Mouse (Mus musculus) small intestine, adult 2 months (tissue): ENCODE results near the gene Aspg. TPM values are rescaled to one million over a fixed set of nuclear protein-coding genes. Genes with fewer than 3 reads are reported as not detected.

Experiments used
- H3K27ac ChIP-seq: fragments of 200-500 bp; 2 replicates; pipeline ENCODE4 v1.5.1; 2012; ENCODE audit warnings: low read depth, low read length, control low read depth, inconsistent platforms; ENCODE audit not compliant: insufficient read depth
- H3K27me3 ChIP-seq: fragments of 200-500 bp; 2 replicates; pipeline ENCODE4 v1.6.1; 2012; ENCODE audit warnings: mild to moderate bottlenecking, moderate library complexity, low read length, inconsistent platforms; ENCODE audit not compliant: control insufficient read depth, insufficient read depth
- H3K36me3 ChIP-seq: fragments of 200-500 bp; 2 replicates; pipeline ENCODE4 v1.6.1; 2012; ENCODE audit warnings: mild to moderate bottlenecking, low read length, control low read depth, inconsistent platforms; ENCODE audit not compliant: control insufficient read depth, insufficient read depth
- H3K4me1 ChIP-seq: fragments of 200-500 bp; 2 replicates; pipeline ENCODE4 v1.6.1; 2012; ENCODE audit warnings: low read length, inconsistent platforms, mixed read lengths; ENCODE audit not compliant: control insufficient read depth, insufficient read depth, insufficient read length
- H3K4me3 ChIP-seq: fragments of 200-500 bp; 2 replicates; pipeline ENCODE4 v1.5.1; 2012; ENCODE audit warnings: low read depth, mild to moderate bottlenecking, control low read depth, inconsistent platforms, low read length, moderate library complexity
- CTCF ChIP-seq: fragments of 200-500 bp; IDR thresholded peaks from 2 replicates; pipeline ENCODE4 v1.5.1; 2012; ENCODE audit warnings: low read depth, mild to moderate bottlenecking, control low read depth, inconsistent platforms, low read length, moderate library complexity, mixed read lengths; ENCODE audit not compliant: insufficient replicate concordance, insufficient read length; ENCODE audit errors: extremely low read depth
- POLR2A ChIP-seq: fragments of 200-500 bp; IDR thresholded peaks from 2 replicates; pipeline ENCODE4 v1.6.1; 2012; ENCODE audit warnings: low read depth, mild to moderate bottlenecking, control low read depth, inconsistent platforms, low read length, moderate library complexity
- WGBS: fragments of 180-500 bp; shearing (Covaris S2); methylation state at CpG from one replicate; pipeline ENCODE4 v1.1.7; 2018; 5-methylcytosine and 5-hydroxymethylcytosine counted together
- polyA plus RNA-seq: library from polyadenylated mRNA; depleted of rRNA; stranded (reverse); fragments of >200 nt; gene quantifications from 2 replicates; pipeline ENCODE4 v1.2.3, GENCODE M21; 2012

Aspg gene
- polyA plus RNA-seq, 1 experiment: 14.5 TPM

- no peak for TF ChIP-seq CTCF
- no peak for TF ChIP-seq POLR2A
- H3K27ac ChIP-seq: no peak overlapping the region
- H3K27me3 ChIP-seq: peaks cover 25% of the 10 kb centered on the region
- no peaks in the 10 kb centered on the region for H3K36me3 ChIP-seq
- H3K4me1 ChIP-seq: peaks cover 2% of the 10 kb centered on the region; the same call in 1 of the 2 replicates
- H3K4me3 ChIP-seq: no peak overlapping the region
- 40% methylated on average over 7 of the region's 7 CpGs for WGBS
Measured at GRCm38 (mm10) chr12:112150011-112150410, 43.5 kb downstream of the Aspg start.

- TF ChIP-seq CTCF (no peak), POLR2A (no peak)
- H3K36me3 ChIP-seq: no peaks in the 10 kb centered on the region
- WGBS: 69% methylated on average over 12 of the region's 12 CpGs
- peaks cover 2% of the 10 kb centered on the region; the same call in 1 of the 2 replicates for H3K4me1 ChIP-seq
- no peak overlapping the region for H3K4me3 ChIP-seq
- H3K27me3 ChIP-seq: peaks cover 12% of the 10 kb centered on the region
- H3K27ac ChIP-seq: no peak overlapping the region
Measured at GRCm38 (mm10) chr12:112151244-112151979, 44.9 kb downstream of the Aspg start.

GRCm38 (mm10) chr12:112151980-112152362, 45.5 kb downstream of the Aspg start:
- Histone ChIP-seq H3K4me3 (no peak overlapping the region), H3K4me1 (no peaks in the 10 kb centered on the region; the same call in 1 of the 2 replicates), H3K36me3 (no peaks in the 10 kb centered on the region), H3K27ac (no peak overlapping the region), H3K27me3 (peaks cover 6% of the 10 kb centered on the region; the same call in 1 of the 2 replicates)
- no peak for TF ChIP-seq CTCF
- no peak for TF ChIP-seq POLR2A
- WGBS: 64% methylated on average over 6 of the region's 6 CpGs

- no peak overlapping the region for H3K27ac ChIP-seq
- H3K36me3 ChIP-seq: no peaks in the 10 kb centered on the region
Measured at GRCm38 (mm10) chr12:112153597-112153996, 47.1 kb downstream of the Aspg start.

GRCm38 (mm10) chr12:112154476-112154875, 48.0 kb downstream of the Aspg start:
- Histone ChIP-seq H3K27ac (no peak overlapping the region), H3K27me3 (no peaks in the 10 kb centered on the region), H3K36me3 (no peaks in the 10 kb centered on the region), H3K4me1 (peaks cover 3% of the 10 kb centered on the region), H3K4me3 (no peak overlapping the region)
- 65% methylated on average over 5 of the region's 5 CpGs for WGBS
- TF ChIP-seq POLR2A (no peak), CTCF (no peak)

More at GRCm38 (mm10) chr12:112153597-112153996, 47.1 kb downstream of the Aspg start:
- H3K27me3 ChIP-seq: no peaks in the 10 kb centered on the region
- 75% methylated on average over 12 of the region's 12 CpGs for WGBS
- TF ChIP-seq POLR2A (no peak), CTCF (no peak)
- no peaks in the 10 kb centered on the region; the same call in none of the 2 replicates for H3K4me1 ChIP-seq
- no peak overlapping the region for H3K4me3 ChIP-seq

- Histone ChIP-seq H3K36me3 (no peaks in the 10 kb centered on the region), H3K27ac (no peak overlapping the region), H3K27me3 (no peaks in the 10 kb centered on the region), H3K4me1 (peaks cover 3% of the 10 kb centered on the region), H3K4me3 (no peak overlapping the region)
- TF ChIP-seq CTCF: no peak
- TF ChIP-seq POLR2A: no peak
- 69% methylated on average over 16 of the region's 16 CpGs for WGBS
Measured at GRCm38 (mm10) chr12:112155218-112156051, 49.0 kb downstream of the Aspg start.

- no peak for TF ChIP-seq POLR2A
- TF ChIP-seq CTCF: no peak
- no peak overlapping the region for H3K27ac ChIP-seq
Measured at GRCm38 (mm10) chr12:112156804-112157203, 50.3 kb downstream of the Aspg start.

More at GRCm38 (mm10) chr12:112156804-112157203, 50.3 kb downstream of the Aspg start:
- 90% methylated on average over 6 of the region's 6 CpGs for WGBS
- Histone ChIP-seq H3K4me1 (peaks cover 3% of the 10 kb centered on the region), H3K36me3 (no peaks in the 10 kb centered on the region), H3K4me3 (no peak overlapping the region), H3K27me3 (no peaks in the 10 kb centered on the region)
